Mouse (Mus musculus) brain, embryonic 14.5 days (tissue): ENCODE data around the gene Snx21.

Source experiments
- CTCF ChIP-seq: fragments of 200-500 bp; IDR thresholded peaks from 2 replicates; pipeline ENCODE4 v1.5.1; 2012; ENCODE audit warnings: inconsistent platforms, mild to moderate bottlenecking, moderate library complexity, borderline replicate concordance; ENCODE audit not compliant: insufficient read depth, insufficient read length; ENCODE audit errors: extremely low read depth
- POLR2A ChIP-seq: fragments of 200-500 bp; IDR thresholded peaks from 2 replicates; pipeline ENCODE4 v1.6.1; 2012; ENCODE audit warnings: mild to moderate bottlenecking, inconsistent platforms, borderline replicate concordance; ENCODE audit not compliant: poor library complexity, insufficient read depth, insufficient read length, severe bottlenecking; ENCODE audit errors: extremely low read depth

GRCm38 (mm10) chr2:164825521-164825920 is 39.9 kb downstream of the Snx21 start:
- no peak for TF ChIP-seq CTCF
- no peak for TF ChIP-seq POLR2A
